Mouse (Mus musculus) embryo, embryonic 10.5 days (tissue): ENCODE results near the gene Kcnip1.

Source experiments
- DNase-seq: peaks from one replicate; pipeline ENCODE4 v3.0.0-alpha.2; 2015; ENCODE audit warnings: low spot score

Kcnip1 gene

DNA sequence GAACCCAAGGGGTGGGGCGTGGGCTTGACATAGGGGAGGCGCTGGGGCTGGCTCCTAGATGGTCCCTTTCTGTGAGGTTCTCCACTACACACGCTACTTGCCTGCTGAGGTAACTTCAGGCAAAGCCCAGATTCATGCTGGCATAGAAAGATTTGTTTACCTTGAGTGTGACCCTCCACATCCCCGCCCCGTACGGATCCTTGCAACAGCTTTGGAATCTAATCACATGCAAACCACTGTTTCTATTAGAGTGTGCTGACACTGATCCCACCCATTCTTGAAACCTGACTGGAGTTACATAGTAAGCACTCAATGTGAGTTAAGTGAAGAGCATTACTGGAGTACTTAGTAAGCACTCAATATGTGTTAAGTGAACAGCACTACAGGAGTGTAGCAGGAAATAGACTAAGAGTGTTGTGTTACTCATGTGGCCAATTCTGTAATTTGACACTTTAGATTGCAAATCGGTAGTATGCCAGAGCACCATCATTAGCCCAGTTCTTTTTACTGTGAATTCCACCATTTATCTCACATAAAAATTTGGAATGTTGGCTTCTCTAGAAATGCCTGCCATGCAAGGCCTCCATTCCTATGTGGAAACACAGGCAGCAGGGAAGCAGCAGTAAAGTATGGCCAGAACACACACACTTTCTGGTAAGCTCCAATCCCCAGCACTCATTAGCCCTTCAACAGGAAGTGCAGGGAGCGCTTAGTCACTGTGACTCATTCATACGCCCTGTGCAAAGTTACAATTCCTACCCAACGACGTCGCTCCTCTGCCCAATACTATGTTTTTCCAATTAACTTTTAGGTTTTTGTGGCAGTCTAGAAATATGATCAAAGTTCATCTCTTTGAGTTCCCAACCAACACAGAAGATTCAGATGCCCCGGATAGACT lies 332.7 kb downstream of the Kcnip1 start:
- DNase-seq = no peak

DNA sequence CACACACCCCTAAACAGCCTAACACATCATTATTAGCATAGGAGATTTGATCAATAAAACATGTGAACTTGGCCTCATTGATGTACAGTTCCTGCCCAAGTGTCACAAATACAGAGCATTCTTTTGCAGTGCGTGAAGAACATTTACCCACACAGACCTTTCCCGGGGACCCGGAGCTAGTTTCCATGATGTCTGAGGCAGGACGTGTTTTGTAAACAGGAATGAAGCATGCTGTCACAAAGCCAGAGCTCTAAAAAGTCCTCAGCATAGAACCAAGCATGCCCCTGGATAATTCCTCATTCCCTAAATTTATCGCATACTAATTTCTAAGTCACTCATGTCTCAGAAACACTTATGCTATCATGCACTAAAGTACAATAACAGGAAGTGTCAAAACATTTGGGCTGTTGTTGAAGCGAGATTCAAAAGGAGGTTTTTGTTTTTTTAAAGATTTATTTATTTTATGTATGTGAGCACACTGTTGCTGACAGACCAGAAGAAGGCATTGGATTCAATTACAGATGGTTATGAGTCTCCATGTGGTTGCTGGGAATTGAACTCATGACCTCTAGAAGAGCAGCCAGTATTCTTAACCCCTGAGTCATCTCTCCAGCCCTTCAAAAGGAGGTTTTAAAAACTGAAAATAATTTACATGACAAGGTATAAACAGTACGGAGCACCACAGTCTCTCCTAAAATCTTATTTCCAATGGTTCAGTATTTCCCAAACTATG lies 336.9 kb downstream of the Kcnip1 start:
- DNase-seq = no peak

DNA sequence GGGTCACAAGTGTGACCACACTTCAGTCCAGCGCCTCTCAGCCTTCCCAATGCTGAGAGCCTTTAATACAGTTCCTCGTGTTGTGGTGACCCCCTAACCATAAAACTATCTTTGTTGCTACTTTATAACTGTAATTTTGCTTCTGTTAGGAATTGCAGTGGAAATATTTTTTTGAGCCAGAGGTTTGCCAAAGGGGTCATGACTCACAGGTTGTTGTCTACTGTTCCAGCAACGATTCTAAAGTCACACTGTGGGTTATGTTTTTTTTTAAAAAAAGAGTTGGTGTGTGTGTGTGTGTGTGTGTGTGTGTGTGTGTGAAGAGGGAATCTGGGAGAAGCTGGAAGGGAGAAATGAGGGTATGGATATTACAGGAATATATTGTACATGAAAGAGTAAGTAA lies 337.7 kb downstream of the Kcnip1 start:
- no peak for DNase-seq

DNA sequence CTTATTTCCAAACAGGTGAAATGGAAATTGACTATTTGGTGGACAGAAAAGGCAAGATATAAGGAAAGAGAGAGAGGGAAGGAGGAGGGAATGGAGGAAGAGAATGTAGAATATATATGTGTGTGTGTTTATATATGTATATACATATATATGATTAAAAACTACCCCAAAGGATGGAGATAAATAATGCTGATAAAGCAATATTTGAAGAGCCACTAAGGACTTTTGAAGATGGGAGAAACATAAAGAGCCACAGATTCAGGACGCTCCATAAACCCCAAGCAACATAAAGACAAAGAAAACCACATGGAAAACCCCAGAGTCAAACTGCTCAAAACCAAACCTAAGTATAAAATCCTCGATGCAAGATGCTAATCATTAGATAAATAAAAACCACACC lies 338.5 kb downstream of the Kcnip1 start:
- DNase-seq = no peak

DNA sequence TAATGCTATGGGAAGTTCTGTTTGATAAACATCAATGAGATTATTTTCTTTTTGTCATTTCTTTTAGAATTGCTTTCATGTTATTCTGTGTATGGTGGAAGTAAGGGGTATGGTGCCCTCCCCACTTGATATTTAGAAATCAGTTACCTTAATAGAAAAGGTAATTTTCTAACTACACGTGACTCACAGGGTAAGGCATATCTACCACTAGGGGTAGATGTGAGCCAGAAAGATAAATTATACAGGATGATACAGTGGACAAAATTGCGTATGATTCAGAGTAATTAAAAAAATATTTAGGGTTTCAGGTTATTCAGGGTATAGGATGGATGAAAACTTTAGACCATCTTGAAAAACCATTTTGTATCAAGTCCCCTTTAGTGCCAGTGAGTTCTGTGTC lies 343.6 kb downstream of the Kcnip1 start:
- DNase-seq = no peak

DNA sequence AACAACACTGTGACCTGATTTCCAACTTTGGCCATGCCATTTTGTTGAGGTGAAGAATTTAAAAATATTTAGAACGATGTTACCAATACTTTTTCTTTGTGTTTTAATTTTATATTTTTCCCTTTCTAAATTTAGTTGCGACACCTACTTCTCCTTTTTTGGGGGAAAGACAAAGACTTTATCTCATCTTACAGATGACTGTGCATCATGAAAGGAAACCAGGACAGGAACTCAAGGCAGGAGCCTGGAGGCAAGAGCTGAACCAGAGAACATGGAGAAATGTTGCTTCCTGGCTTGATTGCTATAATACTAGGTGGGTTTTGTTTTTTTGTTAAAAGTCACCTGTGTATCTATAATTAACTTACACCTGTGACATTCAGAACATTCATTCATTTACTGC lies 355.8 kb downstream of the Kcnip1 start:
- DNase-seq = no peak

DNA sequence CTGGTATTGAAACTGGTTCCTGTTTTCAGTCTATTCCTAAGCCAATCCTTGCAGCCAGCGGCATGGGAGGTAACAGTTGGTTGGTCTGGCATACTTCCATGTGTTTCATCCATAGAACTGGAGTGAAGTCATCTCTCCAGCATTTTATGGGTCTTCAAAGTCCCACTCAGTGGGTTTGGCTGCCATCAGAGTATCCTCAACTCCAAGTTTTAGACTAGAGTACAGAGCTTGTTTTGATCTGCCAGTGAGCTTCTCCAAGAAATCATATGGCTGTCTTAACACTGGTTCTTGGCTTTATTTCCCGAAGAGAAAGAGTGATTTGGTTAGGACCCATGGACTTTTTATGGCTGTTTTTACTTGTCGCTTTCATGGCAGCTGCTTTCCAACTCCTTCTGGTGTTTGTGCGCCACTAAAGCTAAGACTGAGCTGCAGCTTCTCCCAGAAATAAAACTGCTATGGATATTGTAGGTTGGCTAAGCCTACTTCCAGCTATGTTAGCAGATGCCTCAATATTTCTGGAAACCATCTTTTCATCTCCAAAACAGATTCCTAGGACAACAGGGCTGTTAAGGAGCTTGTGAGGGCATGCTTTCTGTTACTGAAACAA lies 365.7 kb downstream of the Kcnip1 start:
- DNase-seq = no peak

DNA sequence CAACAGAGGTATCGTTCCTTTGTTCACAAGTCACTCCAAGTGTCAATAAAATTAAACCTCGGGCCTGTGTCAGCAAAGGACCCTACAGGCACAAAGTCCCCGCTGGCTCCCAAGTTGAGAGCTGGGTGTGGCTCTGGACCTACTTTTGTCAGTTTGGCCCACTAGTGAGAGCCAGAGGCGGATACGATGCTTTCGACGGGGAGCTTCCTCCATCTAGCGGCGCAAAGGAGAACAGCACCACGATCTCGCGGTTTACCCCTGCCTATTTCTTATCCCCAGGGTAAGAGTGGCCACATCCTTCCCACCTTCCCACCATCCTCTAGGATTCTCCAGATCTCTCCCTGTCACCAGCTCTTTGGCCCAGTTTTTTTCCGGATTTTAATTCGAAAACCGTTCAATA lies 378.7 kb downstream of the Kcnip1 start:
- DNase-seq = peak; percentile 88

DNA sequence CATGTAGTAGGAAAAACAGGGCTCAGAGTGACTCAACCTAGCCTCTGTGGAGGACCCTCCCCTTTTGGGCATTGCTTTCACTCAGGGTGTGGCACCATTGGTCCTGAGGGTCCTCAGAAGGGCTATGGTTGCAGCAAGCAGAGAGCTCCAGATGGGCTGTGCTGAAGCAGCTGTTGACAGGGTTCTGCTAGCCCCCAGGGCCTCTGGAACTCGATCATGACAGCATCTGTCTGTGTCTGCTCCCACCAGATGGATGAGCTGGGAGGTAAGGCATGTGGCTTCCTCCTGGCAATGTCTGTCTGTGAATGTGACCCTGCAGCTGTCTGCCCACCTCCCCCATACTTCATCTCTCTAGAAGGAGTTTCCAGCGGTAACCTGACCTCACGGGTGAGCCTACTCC lies 385.2 kb downstream of the Kcnip1 start:
- peak; percentile 56 for DNase-seq

DNA sequence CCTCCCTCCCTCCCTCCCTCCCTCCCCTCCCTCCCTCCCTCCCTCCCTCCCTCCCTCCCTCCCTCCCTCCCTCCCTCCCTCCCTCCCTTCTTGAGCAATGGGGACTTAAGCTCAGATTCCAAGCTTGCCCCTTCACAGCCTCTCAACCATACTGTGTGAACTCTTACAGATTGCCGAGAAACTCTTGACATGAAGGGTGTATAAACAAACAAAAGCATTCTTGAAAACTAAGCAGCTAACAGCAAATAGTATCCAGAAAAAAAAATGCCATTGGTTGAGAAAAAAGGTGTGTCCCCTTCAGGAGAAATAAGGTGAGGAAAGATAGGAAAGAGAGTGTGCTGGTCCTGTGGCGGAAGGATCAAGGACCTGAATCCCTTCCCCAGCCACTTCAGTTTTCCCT lies 389.8 kb downstream of the Kcnip1 start:
- DNase-seq = no peak

DNA sequence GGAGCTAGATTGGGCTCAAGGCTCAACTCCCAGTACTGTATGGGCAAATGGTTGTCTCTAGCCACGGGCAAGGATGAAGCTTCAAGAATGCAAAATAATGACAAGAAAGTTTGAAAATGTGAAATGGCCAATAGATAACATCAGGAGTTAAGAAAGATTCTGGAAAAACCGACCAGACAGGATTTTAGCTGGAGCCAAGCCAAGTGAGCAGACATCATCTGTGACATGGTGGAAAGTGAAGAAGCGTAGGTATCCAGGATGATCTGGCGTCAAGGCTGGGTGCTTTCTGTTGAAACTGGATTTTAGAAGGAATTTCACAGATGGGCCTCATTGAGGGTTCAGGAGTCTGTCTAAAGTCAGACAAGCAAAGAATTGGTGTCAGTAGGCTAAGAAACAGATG lies 394.0 kb downstream of the Kcnip1 start, which contains the start of gene D130052B06Rik:
Gene D130052B06Rik, plus strand, starts transcription at position 317 of the 400 bp plus-strand sequence.
- no peak for DNase-seq

DNA sequence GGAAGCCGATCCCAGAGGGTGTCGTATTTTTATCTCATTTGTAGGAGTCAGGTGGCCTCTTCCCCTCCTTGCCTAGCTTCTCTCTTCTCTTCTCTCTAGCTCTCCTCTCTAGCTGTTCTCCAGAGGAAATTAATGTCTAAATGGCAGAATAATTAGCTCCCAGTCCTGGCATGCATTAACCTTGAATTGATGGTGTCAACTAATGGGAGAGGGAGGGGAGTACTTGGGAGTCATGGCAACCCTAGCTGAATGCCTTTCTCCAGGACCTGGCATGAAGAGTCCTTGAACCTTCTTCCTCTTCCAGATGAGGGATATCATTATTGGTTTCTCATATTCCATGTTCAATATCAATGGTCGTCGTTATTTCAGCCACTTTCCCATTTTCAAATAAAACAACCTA lies 396.3 kb downstream of the Kcnip1 start:
- peak; percentile 18 for DNase-seq

DNA sequence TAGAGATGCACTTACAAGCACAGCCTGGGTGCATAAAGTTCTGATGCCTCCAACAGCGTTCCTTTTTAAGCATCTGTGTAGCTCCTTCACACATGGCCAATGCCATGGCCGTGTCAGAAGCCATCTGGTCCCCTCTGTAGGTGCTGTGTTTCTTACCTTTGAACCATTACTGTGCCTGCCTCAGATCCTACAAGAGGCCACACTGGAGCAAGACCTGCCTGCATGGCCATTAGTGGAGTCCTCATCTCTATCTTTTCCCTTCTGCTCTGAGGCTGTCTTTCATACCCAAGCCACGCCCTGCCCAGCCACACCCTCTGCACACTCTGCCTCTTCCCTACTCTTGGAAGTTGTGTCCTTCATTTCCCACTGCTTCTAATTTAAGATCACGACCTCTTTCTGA lies 400.1 kb downstream of the Kcnip1 start:
- DNase-seq = no peak

DNA sequence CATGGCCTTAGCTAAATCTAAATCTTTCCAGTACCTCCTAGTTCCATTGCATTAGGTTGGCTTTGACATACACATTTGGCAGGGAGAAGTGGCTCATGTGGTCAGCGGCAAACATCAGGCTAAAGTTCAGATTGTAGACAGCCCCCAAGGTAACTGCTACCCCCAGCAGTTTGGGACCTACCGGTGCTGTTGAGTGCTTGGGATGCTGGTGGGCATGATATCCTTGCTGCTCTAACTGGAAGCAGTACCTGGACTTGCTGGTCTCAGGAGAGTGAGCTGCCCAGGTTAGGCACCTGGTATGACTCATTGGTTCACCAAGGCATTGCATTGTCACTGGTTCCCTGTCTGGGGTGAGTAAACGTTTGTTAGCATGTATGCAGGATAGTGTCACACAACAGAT lies 402.2 kb downstream of the Kcnip1 start:
- DNase-seq = no peak

DNA sequence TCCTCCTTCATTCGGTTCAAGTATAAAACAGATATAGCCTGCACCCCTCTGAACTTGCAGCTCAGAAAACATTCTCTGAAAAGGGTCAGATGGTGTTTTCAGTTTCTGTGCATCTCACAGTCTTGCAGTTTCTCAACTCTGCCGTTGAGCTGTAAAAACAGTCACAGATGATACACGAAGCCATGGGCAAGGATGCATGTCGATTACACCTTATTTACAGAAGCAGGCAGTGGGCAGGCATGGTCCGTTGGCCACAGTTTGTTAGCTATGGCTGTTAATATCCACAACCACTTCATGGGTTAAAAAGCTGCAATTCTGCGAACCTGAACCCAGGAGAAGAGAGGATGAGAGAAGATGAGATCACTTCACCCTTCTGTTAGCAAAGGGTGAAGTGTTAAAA lies 406.3 kb downstream of the Kcnip1 start:
- no peak for DNase-seq

DNA sequence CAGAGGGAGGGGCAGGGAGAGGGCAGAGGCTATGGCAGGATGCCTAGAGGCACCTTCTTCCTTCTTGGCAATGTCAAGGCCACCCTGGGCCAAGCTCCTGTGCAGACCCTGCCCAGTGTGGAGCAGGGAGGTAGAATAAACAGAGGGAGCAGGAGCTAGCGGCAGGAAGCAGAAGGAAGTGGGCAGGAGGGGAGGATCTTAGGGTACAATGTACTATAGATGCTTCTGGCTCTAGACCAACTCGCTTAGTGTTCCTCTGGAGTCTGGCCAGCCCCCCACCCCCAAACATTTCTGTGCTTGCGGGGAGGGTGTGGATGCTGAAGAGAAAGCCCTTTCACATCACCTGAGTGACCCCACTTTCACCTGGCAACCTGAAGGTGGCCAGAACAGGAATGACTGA lies 413.3 kb downstream of the Kcnip1 start:
- DNase-seq = no peak
